Mouse (Mus musculus) naive thymus-derived CD4-positive, alpha-beta T cell, adult 2 months (primary cell): ENCODE data around the gene Add3.

ENCODE experiments used
- DNase-seq: peaks from one replicate; pipeline ENCODE4 v3.0.0-alpha.2; 2011; ENCODE audit warnings: low read depth

The Add3 gene

DNA sequence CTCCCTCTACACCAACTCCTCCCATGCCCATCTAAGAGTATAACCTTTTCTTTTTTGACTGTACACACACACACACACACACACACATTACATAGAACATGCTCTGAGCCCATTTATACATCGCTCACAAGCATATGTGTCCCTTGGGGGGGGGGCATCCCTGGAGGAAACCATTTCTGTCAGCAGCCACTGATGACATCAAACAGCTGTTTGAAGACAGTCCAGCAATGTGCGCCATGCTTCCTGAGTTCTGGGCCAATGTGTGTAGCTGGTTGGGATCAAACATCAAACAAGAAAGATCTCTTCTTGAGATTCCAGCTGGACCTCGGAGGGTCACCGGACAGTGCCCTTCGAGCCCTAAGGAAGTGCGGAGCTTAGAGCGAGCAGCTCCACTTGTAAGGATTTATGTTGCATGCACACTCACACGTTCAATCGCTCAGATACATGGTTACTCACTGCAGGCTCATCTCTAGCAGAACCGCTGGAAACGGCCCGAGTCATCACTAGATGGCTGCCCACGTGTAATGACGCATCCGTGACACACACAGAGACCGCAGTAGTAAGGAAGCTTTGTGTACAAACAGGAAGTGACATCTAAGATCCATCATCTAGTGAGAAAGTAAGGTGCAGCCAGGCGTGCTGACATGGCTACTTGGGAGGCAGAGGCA is 132.9 kb downstream of the Add3 start:
- no peak for DNase-seq

DNA sequence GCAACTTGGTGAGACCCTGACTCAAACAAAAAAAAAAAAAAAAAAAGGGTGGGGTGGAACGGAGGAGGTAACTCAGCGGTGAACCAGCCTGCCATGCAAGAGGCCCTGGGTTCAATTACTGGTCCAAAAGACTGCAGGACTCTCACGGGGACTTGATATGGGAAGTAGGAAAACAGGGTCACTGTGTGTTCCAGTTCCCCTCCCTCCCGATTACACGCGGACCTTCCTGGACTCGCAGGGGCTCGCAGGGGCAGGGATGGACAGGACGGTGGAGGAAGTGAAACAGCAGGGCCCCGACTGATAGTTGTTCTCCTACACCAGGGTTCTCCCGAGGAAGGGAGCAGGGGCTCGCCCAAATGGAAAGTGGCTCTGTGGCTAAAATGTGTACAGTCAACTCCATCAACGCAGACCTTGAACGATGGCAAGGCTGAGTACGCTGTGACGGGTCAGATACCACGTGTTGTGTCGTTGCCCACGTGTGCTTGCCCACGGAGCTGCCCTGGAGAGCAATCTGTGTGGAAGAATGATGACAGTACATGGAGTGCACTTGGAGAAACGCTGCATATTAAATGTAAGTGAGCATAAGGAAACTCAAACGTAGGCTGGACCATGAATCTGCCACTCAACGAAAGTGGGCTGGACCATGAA is 133.7 kb downstream of the Add3 start:
- no peak for DNase-seq

DNA sequence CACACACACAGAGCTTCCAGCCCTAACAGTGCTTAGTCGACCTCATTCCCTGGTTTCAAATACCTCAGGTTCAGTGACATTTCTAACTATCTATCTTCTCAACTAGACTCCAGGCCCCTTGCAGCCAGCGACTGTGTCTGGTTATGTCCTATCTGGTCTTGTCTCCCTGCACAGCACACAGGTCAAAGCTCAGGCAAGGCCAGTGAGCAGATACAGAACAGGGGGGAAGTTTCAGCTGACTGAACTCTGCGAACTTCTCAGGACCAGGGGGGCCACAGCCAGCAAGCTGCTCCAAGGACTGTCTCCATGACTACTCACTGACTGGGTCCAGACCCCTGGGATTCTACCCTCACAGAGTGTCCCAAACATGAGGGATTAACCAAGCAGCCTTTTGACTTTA is 135.0 kb downstream of the Add3 start:
- DNase-seq: no peak

DNA sequence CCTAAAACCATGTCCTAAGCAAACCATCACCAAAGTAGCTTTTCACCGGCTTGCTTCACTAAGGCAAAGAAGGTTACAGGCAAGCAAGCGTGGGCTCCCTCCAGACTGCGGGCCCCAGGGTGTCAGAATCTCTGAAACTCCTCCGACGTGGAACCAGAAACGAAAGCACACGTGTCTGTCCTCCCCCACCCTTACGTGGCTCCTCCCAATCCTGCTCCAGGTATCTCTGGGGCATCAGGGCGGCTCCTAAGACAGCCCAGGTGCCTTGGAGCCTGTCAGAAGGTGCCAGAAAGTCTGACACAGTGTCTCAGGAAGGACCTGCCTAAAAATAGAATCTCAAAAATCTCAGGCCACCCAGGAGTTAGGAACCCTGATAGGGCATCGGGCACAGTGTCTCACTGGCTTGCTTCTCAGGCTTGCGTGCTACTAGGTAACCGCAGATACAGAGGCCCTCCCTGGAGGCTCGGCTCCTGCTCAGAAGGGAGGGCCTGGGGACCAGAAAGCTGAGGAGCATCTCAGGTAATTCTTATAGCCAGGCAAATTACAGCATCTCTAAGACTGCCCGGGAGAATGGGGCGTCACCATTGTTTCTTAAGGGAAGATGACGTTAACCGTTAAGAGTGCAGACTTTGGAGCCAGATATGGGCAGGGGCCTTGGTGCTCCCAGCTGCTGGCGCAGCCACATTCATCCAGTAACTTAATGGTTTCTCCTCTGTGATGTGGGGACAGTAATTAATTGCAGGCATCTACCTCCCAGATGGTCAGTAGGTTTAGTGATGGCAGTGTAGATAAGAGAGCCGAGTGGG is 136.9 kb downstream of the Add3 start:
- DNase-seq: no peak

DNA sequence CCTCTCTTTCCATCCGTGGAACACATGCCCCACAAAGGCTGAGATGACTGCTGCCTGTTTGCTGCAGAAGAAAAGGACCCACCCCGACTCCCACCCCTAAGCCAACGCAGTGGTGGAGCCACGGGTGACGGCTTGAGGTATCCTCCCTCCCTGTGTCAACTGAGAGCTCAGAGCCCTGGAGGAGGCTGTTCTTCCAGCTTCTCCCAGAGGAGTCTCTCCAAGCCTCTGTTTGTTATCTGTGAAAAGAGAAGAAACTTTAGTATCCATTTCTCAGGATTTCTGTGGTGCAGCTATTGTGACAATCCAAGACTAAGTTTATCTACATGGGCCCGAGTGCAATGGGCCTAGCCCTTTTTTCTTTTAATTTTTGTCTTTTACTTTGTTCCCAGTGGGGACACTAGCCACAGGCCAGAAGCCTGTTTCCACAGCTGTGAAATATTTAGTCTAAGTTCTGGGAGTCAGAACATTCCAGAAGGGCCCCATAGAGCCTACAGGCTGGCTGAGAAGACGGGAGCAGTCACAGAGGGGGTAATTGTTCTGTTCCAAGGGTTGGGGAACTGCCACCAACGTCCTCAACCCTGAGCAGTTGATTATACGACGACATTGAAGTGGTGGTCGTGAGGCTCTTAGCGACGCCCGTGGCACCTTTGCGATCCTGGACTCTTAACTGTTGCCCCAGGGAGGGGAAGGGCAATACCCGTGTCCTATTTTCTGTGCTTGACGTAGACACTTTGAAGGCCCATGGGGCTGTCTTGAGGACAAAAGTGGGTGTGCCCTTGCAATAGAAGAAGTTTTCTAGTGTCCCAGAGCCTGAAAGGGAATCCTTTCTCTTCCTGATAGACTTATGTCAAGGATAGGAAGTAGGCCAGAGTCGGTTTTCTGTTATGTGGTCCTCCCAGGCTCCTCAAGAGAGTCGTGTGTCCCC is 138.5 kb downstream of the Add3 start:
- DNase-seq: no peak

DNA sequence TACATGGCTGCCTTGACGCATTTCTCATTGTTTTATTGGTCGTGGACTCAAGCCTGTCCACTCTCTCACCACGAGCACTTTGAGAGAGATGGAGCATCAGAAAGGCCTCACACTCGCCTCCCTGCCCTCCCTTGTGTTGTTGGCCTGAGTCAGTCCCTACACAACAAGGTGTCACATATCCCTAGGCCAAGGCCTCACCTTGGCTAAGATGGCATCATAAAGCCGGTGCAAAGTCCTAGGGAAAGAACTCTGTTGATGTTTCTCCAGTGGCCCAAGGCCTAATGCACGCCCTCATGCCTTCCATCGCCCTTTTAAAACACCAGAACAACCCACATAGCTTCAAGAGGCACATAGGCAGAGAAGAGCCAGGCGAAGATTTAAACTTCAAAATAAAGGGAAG is 140.0 kb downstream of the Add3 start:
- no peak for DNase-seq

DNA sequence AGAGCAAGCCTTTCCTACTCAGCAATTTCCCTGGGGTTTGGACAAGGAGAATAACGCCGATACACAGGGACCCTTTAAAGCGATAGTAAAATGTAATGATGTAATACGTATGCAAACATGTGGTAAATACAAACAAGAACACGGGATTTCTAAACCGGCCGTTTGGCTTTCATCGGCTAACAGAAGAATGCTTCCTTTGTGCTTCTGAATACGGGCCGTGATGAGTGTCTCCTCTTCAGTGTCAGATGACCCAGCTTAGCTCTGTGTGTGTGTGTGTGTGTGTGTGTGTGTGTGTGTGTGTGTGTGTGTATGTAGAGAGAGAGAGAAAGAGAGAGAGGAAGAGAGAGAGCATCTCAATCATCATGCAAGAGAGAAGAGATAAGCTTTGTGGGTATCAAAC is 142.3 kb downstream of the Add3 start:
- DNase-seq: no peak

DNA sequence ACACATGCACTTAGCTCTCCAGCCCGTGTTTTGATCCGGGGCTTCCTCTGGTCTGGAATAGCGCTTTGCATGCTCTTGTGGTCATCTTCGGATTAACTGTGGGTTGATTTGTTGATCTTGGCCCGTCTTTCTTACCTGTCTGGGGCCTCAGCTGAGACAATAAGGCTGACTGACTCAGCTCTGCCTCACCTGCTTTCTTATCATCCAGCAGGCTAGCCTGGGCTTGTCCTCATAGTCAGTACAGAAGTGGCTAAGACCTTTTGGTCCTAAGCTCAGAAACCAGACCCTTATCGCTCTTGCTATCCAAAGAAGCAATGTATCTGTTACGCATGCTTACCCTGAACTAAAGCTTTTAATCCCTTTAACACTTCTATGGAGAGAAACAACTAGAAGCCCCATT is 143.5 kb downstream of the Add3 start:
- no peak for DNase-seq

DNA sequence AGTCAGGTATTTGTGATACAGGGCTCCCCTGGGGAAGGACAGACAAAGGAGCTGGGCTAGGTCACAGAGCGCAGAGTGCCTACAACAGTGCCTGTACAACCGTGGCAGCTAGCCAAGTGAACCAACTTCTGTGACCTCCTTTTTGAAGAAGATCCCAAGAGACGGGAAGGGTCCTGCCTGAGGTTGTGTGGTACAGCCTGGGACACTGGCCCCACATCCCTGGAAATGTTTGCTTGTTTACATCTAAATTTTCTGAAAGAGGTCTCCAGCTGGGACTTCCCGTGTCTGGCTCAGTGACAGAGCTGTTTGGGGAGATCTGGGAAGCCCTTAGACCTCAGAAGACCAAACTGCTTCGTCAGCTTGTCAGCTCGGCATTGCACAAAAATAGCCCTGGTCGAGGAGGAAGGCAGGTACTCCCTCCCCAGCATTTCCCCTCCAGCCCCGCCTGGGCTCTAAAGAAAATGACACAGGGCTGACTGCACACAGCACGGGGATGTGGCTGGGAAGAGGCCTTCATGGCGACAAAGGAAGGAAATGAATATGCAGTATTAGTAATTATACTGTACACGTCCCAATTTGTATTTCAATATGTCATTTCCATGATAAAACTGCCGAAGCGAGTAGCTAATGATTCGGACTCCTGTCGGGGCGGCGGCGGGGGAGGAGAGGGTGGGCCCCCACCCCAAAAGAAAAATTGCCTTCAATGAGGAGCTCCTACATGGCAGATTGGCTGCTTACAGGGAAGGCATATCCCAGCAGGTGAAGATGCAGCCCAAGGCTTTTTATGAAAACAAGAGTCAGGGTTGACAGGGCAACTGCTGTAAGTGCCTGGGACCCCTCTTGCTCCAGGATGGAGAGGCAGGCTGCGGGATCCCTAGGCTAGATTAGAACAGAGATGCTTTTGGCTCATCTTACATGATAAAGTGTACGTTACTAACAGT is 144.3 kb downstream of the Add3 start:
- no peak for DNase-seq

DNA sequence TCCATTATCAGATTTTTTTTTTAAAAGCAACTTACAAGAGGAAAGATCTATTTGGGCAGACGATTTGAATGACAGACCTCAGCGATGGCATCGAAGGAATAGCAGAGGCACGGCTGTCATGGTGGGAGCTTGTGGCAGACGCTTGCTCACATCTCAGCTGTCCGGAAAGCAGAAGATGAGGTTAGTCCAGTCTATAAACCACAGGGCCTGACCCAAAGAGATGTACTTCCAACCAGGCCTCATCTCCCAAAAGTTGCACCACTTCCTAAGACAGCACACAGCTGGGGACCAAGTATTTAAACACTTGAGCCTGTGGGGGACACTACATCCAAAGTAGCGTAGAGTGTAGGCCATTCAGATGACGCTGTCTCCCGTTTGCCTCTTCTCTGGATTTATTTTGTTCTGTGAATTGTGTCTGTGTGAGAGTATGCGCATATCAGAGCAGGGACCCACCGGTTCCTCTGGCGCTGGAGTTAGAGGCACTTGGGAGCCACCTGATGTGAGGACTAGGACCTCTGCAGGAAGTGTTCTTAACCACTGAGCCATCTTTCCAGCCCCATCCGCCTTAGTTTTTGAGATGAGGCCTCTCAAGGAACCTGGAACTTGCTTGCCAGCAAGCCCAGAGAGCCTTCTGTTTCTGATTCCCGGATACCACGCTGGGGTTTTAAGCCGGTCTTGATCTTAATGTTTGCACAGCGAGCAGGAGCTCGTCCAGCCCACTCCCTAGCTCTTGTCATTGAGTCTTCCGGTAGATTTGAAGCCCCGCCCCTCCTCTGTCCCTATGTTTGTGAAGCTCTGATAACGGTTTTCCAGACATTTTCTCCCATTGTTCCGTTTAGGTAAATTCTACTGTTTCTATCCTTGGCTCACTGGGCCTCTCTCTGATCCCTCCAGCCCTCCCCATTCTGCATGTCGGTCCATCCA is 156.3 kb downstream of the Add3 start:
- DNase-seq: no peak
